Mouse (Mus musculus) lung, adult 2 months (tissue): ENCODE data around the gene Gm28053.

Experiments
- CTCF ChIP-seq: fragments of 200-500 bp; IDR thresholded peaks from 2 replicates; pipeline ENCODE4 v1.5.1; 2011; ENCODE audit warnings: mild to moderate bottlenecking, low read length, control low read depth; ENCODE audit not compliant: insufficient read depth
- POLR2A ChIP-seq: fragments of 200-500 bp; IDR thresholded peaks from 2 replicates; pipeline ENCODE4 v1.6.1; 2011; ENCODE audit warnings: low read depth, mild to moderate bottlenecking, control low read depth, low read length, borderline replicate concordance; ENCODE audit errors: extremely low read depth

DNA sequence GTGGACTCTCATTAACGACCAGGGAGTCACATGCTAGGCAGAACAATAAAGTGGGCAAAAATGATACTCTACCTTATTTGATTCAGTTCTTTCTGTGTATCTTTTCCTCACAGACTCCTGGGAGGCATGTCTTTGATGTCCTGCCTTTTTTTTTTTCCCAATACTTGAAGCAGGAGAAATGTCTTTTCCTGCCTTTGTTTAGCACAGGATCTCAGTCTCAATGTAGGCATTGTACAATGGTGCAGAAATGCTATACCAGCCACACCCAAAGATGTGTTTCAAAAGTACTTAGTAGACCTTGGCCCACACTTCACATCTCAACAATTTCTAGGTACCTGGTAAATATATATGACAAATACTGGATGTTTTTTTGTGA lies 20.9 kb upstream of the Gm28053 start:
- TF ChIP-seq CTCF (no peak), POLR2A (no peak)
